Mouse (Mus musculus): ENCODE data around the gene Dhrs4. TPM values are rescaled to one million over a fixed set of nuclear protein-coding genes. Genes with fewer than 3 reads are reported as not detected.

Dhrs4 gene
- total and polyA plus RNA-seq, 3 experiments = 22.7 to 34.2 TPM; not detected in 1

DNA sequence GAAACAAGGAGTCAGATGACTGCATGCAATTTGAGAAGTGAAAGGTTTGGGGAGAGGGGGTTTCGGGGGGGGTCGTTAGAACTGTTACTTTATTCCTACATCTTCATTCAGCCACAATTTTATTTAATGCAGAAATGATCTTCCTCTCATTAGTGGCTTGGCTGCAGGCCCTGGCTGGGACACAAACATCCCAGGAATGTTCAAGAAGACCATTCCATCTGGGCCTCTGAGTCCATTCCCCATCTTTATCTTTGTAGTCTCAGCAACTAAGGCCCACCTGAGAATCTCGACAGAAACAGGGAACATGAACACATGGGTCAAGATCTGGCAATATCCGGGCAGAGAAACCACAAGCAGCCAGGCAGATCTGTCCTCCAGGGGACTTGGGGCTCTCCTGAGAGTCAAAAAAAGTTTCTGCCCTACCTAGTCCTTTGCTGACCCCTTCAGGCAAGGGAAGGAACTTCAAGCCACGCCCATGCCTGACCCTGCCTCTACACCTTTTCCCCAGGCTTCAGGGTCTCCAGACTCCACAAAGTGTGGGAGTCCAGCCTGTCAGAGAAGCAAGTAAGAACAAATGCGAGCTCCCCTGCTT lies 40.3 kb upstream of the Dhrs4 start:
- no peak overlapping the region for H3K27ac ChIP-seq (ENCODE audit: control insufficient read depth, low read depth, low read length)
- no peak overlapping the region for H3K4me3 ChIP-seq (ENCODE audit: control insufficient read depth in 1 of 2, insufficient read depth in 1 of 2, low read depth in 2 of 2, low read length in 2 of 2)
- H3K9ac ChIP-seq (ENCODE audit: control insufficient read depth, low read depth, low read length, poor library complexity, severe bottlenecking) = no peak overlapping the region
- TF ChIP-seq RAD21 (IDR thresholded peaks at IDR 0.05; ENCODE audit: low read depth, low read length) (peak; percentile 89), ETS1 (IDR thresholded peaks at IDR 0.05; ENCODE audit: low read depth, low read length) (no peak), MAX (IDR thresholded peaks at IDR 0.05; ENCODE audit: low read length) (no peak), ELF1 (IDR thresholded peaks at IDR 0.05; ENCODE audit: low read depth, low read length) (no peak), MAZ (IDR thresholded peaks at IDR 0.05; ENCODE audit: low read depth, low read length) (no peak), ZC3H11A (IDR thresholded peaks at IDR 0.05; ENCODE audit: low read depth, low read length) (peak; percentile 77), CHD1 (IDR thresholded peaks at IDR 0.05; ENCODE audit: low read depth, low read length) (no peak), CTCF (IDR thresholded peaks at IDR 0.05 in 2 of 3, conservative IDR thresholded peaks at IDR 0.05 in 1 of 3; ENCODE audit: control insufficient read depth in 1 of 3, insufficient read depth in 1 of 3, low read depth in 2 of 3, low read length in 3 of 3, poor library complexity in 1 of 3, severe bottlenecking in 1 of 3) (peak; percentile 81 to 96 (median 88)), KAT2A (conservative IDR thresholded peaks at IDR 0.05; ENCODE audit: low read depth, low read length) (no peak), JUND (IDR thresholded peaks at IDR 0.05; ENCODE audit: low read depth, low read length) (no peak), MXI1 (IDR thresholded peaks at IDR 0.05; ENCODE audit: low read depth, low read length) (no peak), ZMIZ1 (IDR thresholded peaks at IDR 0.05; ENCODE audit: low read depth, low read length) (no peak), SMC3 (IDR thresholded peaks at IDR 0.05; ENCODE audit: low read depth, low read length) (peak; percentile 81), E2F4 (IDR thresholded peaks at IDR 0.05; ENCODE audit: borderline replicate concordance, low read depth, low read length) (no peak), ZNF384 (IDR thresholded peaks at IDR 0.05; ENCODE audit: low read depth, low read length) (0 out of 2 replicates have a peak, but pooled peaks have one; percentile 52), TCF12 (IDR thresholded peaks at IDR 0.05; ENCODE audit: low read depth, low read length) (no peak)
- peaks cover 7 to 18% of the 10 kb centered on the region in 2 experiments for H3K27me3 ChIP-seq (ENCODE audit: control insufficient read depth in 1 of 2, insufficient read depth in 2 of 2, low read length in 2 of 2)
- H3K9me3 ChIP-seq (replicated peaks; ENCODE audit: insufficient read depth, low read length) = no peaks in the 10 kb centered on the region
- no peaks in the 10 kb centered on the region for H3K4me1 ChIP-seq (ENCODE audit: control insufficient read depth in 1 of 2, insufficient read depth in 2 of 2, low read length in 2 of 2)
- H3K36me3 ChIP-seq (ENCODE audit: control insufficient read depth in 1 of 2, insufficient read depth in 2 of 2, low read length in 2 of 2) = no peaks in the 10 kb centered on the region
- no peaks in the 10 kb centered on the region for H3K79me2 ChIP-seq (ENCODE audit: control insufficient read depth, insufficient read depth, low read length, poor library complexity)
- peak; percentile 59 for DNase-seq (ENCODE audit: low read depth, low spot score)

GRCm38 (mm10) chr14:55457693-55458092 lies 20.9 kb upstream of the Dhrs4 start:
- Histone ChIP-seq H3K4me1 (ENCODE audit: control insufficient read depth in 1 of 2, insufficient read depth in 2 of 2, low read length in 2 of 2) (no peaks in the 10 kb centered on the region), H3K27ac (ENCODE audit: control insufficient read depth, low read depth, low read length) (no peak overlapping the region), H3K27me3 (ENCODE audit: control insufficient read depth in 1 of 2, insufficient read depth in 2 of 2, low read length in 2 of 2) (peaks cover 5 to 6% of the 10 kb centered on the region in 2 experiments; a peak in 3 of 4 replicates), H3K9ac (ENCODE audit: control insufficient read depth, low read depth, low read length, poor library complexity, severe bottlenecking) (no peak overlapping the region), H3K4me3 (ENCODE audit: control insufficient read depth in 1 of 2, insufficient read depth in 1 of 2, low read depth in 2 of 2, low read length in 2 of 2) (no peak overlapping the region), H3K79me2 (ENCODE audit: control insufficient read depth, insufficient read depth, low read length, poor library complexity) (no peaks in the 10 kb centered on the region), H3K9me3 (replicated peaks; ENCODE audit: insufficient read depth, low read length) (no peaks in the 10 kb centered on the region), H3K36me3 (ENCODE audit: control insufficient read depth in 1 of 2, insufficient read depth in 2 of 2, low read length in 2 of 2) (no peaks in the 10 kb centered on the region)
- TF ChIP-seq CTCF (IDR thresholded peaks at IDR 0.05 in 2 of 3, conservative IDR thresholded peaks at IDR 0.05 in 1 of 3; ENCODE audit: control insufficient read depth in 1 of 3, insufficient read depth in 1 of 3, low read depth in 2 of 3, low read length in 3 of 3, poor library complexity in 1 of 3, severe bottlenecking in 1 of 3) (no peak), KAT2A (conservative IDR thresholded peaks at IDR 0.05; ENCODE audit: low read depth, low read length) (no peak), EP300 (IDR thresholded peaks at IDR 0.05; ENCODE audit: low read depth in 1 of 2, low read length in 2 of 2) (no peak), TCF12 (IDR thresholded peaks at IDR 0.05; ENCODE audit: low read depth, low read length) (no peak), MAFK (IDR thresholded peaks at IDR 0.05; ENCODE audit: borderline replicate concordance, low read depth, low read length) (no peak), POLR2AphosphoS5 (IDR thresholded peaks at IDR 0.05; ENCODE audit: borderline replicate concordance, low read depth, low read length) (no peak), ETS1 (IDR thresholded peaks at IDR 0.05; ENCODE audit: low read depth, low read length) (no peak), CHD1 (IDR thresholded peaks at IDR 0.05; ENCODE audit: low read depth, low read length) (no peak), MYB (IDR thresholded peaks at IDR 0.05; ENCODE audit: low read depth, low read length) (no peak), USF1 (IDR thresholded peaks at IDR 0.05; ENCODE audit: low read depth, low read length) (no peak), NELFE (IDR thresholded peaks at IDR 0.05; ENCODE audit: low read depth, low read length) (no peak), ZC3H11A (IDR thresholded peaks at IDR 0.05; ENCODE audit: low read depth, low read length) (no peak), JUND (IDR thresholded peaks at IDR 0.05; ENCODE audit: low read depth, low read length) (no peak), RCOR1 (IDR thresholded peaks at IDR 0.05; ENCODE audit: low read depth, low read length) (no peak), SIN3A (IDR thresholded peaks at IDR 0.05; ENCODE audit: low read length) (no peak), CHD2 (IDR thresholded peaks at IDR 0.05; ENCODE audit: low read length) (no peak), GABPA (IDR thresholded peaks at IDR 0.05; ENCODE audit: low read depth, low read length) (no peak), MXI1 (IDR thresholded peaks at IDR 0.05; ENCODE audit: low read depth, low read length) (no peak), MAZ (IDR thresholded peaks at IDR 0.05; ENCODE audit: low read depth, low read length) (no peak)
- no peak for DNase-seq (ENCODE audit: low read depth, low spot score)

Data from MEL (cell line).